Mouse (Mus musculus): ENCODE results near the gene Hepacam2. TPM values are rescaled to one million over a fixed set of nuclear protein-coding genes. Genes with fewer than 3 reads are reported as not detected.
"Not testable (repeated sequence)": the region's sequence is repeated elsewhere in the genome, so short reads cannot be mapped to it uniquely, and the experiment has no call there.

The Hepacam2 gene
- polyA plus RNA-seq, 1 experiment = not detected

- H3K27me3 ChIP-seq (ENCODE audit: control insufficient read depth, insufficient read depth, insufficient read length) = no peaks in the 10 kb centered on the region
- no peak overlapping the region for H3K4me3 ChIP-seq
- no peak for TF ChIP-seq TCF12 (IDR thresholded peaks at IDR 0.05; ENCODE audit: insufficient read depth, poor library complexity, severe bottlenecking)
- no peak for TF ChIP-seq MAX (IDR thresholded peaks at IDR 0.05; ENCODE audit: low read depth)
- TF ChIP-seq REST (IDR thresholded peaks at IDR 0.05; ENCODE audit: insufficient read depth, insufficient read length) = no peak
- no peak for TF ChIP-seq SRF (IDR thresholded peaks at IDR 0.05; ENCODE audit: control insufficient read depth, insufficient read length, low read depth)
- no peak for TF ChIP-seq USF1 (IDR thresholded peaks at IDR 0.05; ENCODE audit: low read depth)
- no peak overlapping the region for H3K4me2 ChIP-seq (ENCODE audit: low read depth)
- no peaks in the 10 kb centered on the region for H3K36me3 ChIP-seq (ENCODE audit: control insufficient read depth, insufficient read depth)
- H3K79me2 ChIP-seq (ENCODE audit: control insufficient read depth, insufficient read depth) = no peaks in the 10 kb centered on the region
- H3ac ChIP-seq (ENCODE audit: control insufficient read depth, insufficient read length) = no peak overlapping the region
These were observed 54.2 kb downstream of the Hepacam2 start for GRCm38 (mm10) chr6:3443905-3444304.

GRCm38 (mm10) chr6:3436087-3436486, 62.0 kb downstream of the Hepacam2 start:
- Histone ChIP-seq H3K4me3 (no peak overlapping the region), H3K79me2 (ENCODE audit: control insufficient read depth, insufficient read depth) (no peaks in the 10 kb centered on the region), H3ac (ENCODE audit: control insufficient read depth, insufficient read length) (no peak overlapping the region), H3K27me3 (ENCODE audit: control insufficient read depth, insufficient read depth, insufficient read length) (no peaks in the 10 kb centered on the region), H3K4me2 (ENCODE audit: low read depth) (no peak overlapping the region), H3K36me3 (ENCODE audit: control insufficient read depth, insufficient read depth) (no peaks in the 10 kb centered on the region)
- TF ChIP-seq TCF12 (IDR thresholded peaks at IDR 0.05; ENCODE audit: insufficient read depth, poor library complexity, severe bottlenecking) = no peak
- TF ChIP-seq MAX (IDR thresholded peaks at IDR 0.05; ENCODE audit: low read depth) = no peak
- no peak for TF ChIP-seq E2F4 (IDR thresholded peaks at IDR 0.05; ENCODE audit: insufficient read depth)
- TF ChIP-seq TCF3 (IDR thresholded peaks at IDR 0.05; ENCODE audit: insufficient read length, low read depth) = no peak
- no peak for TF ChIP-seq SRF (IDR thresholded peaks at IDR 0.05; ENCODE audit: control insufficient read depth, insufficient read length, low read depth)

- H3K79me2 ChIP-seq (ENCODE audit: control insufficient read depth, insufficient read depth); H3ac ChIP-seq (ENCODE audit: control insufficient read depth, insufficient read length); H3K27me3 ChIP-seq (ENCODE audit: control insufficient read depth, insufficient read depth, insufficient read length); H3K4me3 ChIP-seq; H3K36me3 ChIP-seq (ENCODE audit: control insufficient read depth, insufficient read depth); H3K4me2 ChIP-seq (ENCODE audit: low read depth): not testable (repeated sequence)
These were observed 67.1 kb downstream of the Hepacam2 start for GRCm38 (mm10) chr6:3430976-3431375.

- no peak for TF ChIP-seq E2F4 (IDR thresholded peaks at IDR 0.05; ENCODE audit: insufficient read depth)
- TF ChIP-seq TCF12 (IDR thresholded peaks at IDR 0.05; ENCODE audit: insufficient read depth, poor library complexity, severe bottlenecking) = no peak
- TF ChIP-seq MAX (IDR thresholded peaks at IDR 0.05; ENCODE audit: low read depth) = no peak
- no peak for TF ChIP-seq CEBPB (IDR thresholded peaks at IDR 0.05; ENCODE audit: insufficient read depth, poor library complexity, severe bottlenecking)
- no peak for TF ChIP-seq SRF (IDR thresholded peaks at IDR 0.05; ENCODE audit: control insufficient read depth, insufficient read length, low read depth)
- no peak for TF ChIP-seq MYOG (IDR thresholded peaks at IDR 0.05; ENCODE audit: control insufficient read depth in 1 of 3, insufficient read depth in 1 of 3, insufficient read length in 2 of 3, low read depth in 2 of 3)
- TF ChIP-seq TCF3 (IDR thresholded peaks at IDR 0.05; ENCODE audit: insufficient read length, low read depth) = no peak
- TF ChIP-seq POLR2AphosphoS2 (IDR thresholded peaks at IDR 0.05; ENCODE audit: insufficient read length, low read depth) = no peak
- TF ChIP-seq MYOD1 (IDR thresholded peaks at IDR 0.05; ENCODE audit: control insufficient read depth in 1 of 3, insufficient read length in 2 of 3, low read depth in 2 of 3) = no peak
These were observed 71.1 kb downstream of the Hepacam2 start for GRCm38 (mm10) chr6:3427047-3427446.

GRCm38 (mm10) chr6:3425333-3425732, 72.8 kb downstream of the Hepacam2 start:
- H3K79me2 ChIP-seq (ENCODE audit: control insufficient read depth, insufficient read depth); H3ac ChIP-seq (ENCODE audit: control insufficient read depth, insufficient read length); H3K27me3 ChIP-seq (ENCODE audit: control insufficient read depth, insufficient read depth, insufficient read length); H3K4me2 ChIP-seq (ENCODE audit: low read depth); H3K4me3 ChIP-seq; H3K36me3 ChIP-seq (ENCODE audit: control insufficient read depth, insufficient read depth): not testable (repeated sequence)

More at GRCm38 (mm10) chr6:3427047-3427446, 71.1 kb downstream of the Hepacam2 start:
- H3K27me3 ChIP-seq (ENCODE audit: control insufficient read depth, insufficient read depth, insufficient read length) = no peaks in the 10 kb centered on the region
- H3K36me3 ChIP-seq (ENCODE audit: control insufficient read depth, insufficient read depth) = no peaks in the 10 kb centered on the region
- no peak overlapping the region for H3K4me3 ChIP-seq
- no peaks in the 10 kb centered on the region for H3K79me2 ChIP-seq (ENCODE audit: control insufficient read depth, insufficient read depth)
- H3ac ChIP-seq (ENCODE audit: control insufficient read depth, insufficient read length) = no peak overlapping the region
- H3K4me2 ChIP-seq (ENCODE audit: low read depth) = no peak overlapping the region

- not testable (repeated sequence) for H3K36me3 ChIP-seq (ENCODE audit: control insufficient read depth, insufficient read depth); H3K4me2 ChIP-seq (ENCODE audit: low read depth); H3K79me2 ChIP-seq (ENCODE audit: control insufficient read depth, insufficient read depth); H3K4me3 ChIP-seq; H3ac ChIP-seq (ENCODE audit: control insufficient read depth, insufficient read length); H3K27me3 ChIP-seq (ENCODE audit: control insufficient read depth, insufficient read depth, insufficient read length)
These were observed 73.4 kb downstream of the Hepacam2 start for GRCm38 (mm10) chr6:3424613-3425277.

Other genes with a start within 250 kb of the Hepacam2 start
- 0.37 TPM for gene Samd9l, start 98.7 kb downstream of the Hepacam2 start, polyA plus RNA-seq (2012; fragmentation: generic; extraction: Trizol)
- 8.0 TPM for gene Vps50, start 84 bp upstream of the Hepacam2 start, polyA plus RNA-seq (2012; fragmentation: generic; extraction: Trizol)

Measured in myocyte (in vitro differentiated cells).